Mouse (Mus musculus) embryonic facial prominence, embryonic 12.5 days (tissue): ENCODE measurements around the gene Adgrg7. TPM values are rescaled to one million over a fixed set of nuclear protein-coding genes. Genes with fewer than 3 reads are reported as not detected.

ENCODE experiments used
- ATAC-seq: fragments of 200-750 bp; cut with Nextera tagmentation; 2 replicates; pipeline ENCODE4 v1.8.0; 2017; ENCODE audit not compliant: insufficient number of reproducible peaks, insufficient read depth, low FRiP score, low TSS enrichment
- H3K27ac ChIP-seq: fragments of 300-500 bp; sonication (generic); 2 replicates; pipeline ENCODE4 v1.5.1; 2016; ENCODE audit warnings: mild to moderate bottlenecking
- H3K27me3 ChIP-seq: fragments of 300-500 bp; sonication (generic); 2 replicates; pipeline ENCODE4 v1.6.1; 2016; ENCODE audit warnings: mild to moderate bottlenecking, moderate library complexity
- H3K36me3 ChIP-seq: fragments of 300-500 bp; sonication (generic); 2 replicates; pipeline ENCODE4 v1.6.1; 2016; ENCODE audit warnings: mild to moderate bottlenecking
- H3K4me1 ChIP-seq: fragments of 300-500 bp; sonication (generic); 2 replicates; pipeline ENCODE4 v1.6.1; 2016
- H3K4me2 ChIP-seq: fragments of 300-500 bp; sonication (generic); replicated peaks from 2 replicates; pipeline ENCODE4 v1.6.1; 2016; ENCODE audit warnings: mild to moderate bottlenecking, moderate library complexity
- H3K4me3 ChIP-seq: fragments of 300-500 bp; sonication (generic); 2 replicates; pipeline ENCODE4 v1.5.1; 2016; ENCODE audit warnings: mild to moderate bottlenecking
- H3K9ac ChIP-seq: fragments of 300-500 bp; sonication (generic); 2 replicates; pipeline ENCODE4 v1.6.1; 2016; ENCODE audit warnings: mild to moderate bottlenecking, moderate library complexity
- H3K9me3 ChIP-seq: fragments of 300-500 bp; sonication (generic); 2 replicates; pipeline ENCODE4 v1.6.1; 2016; ENCODE audit warnings: mild to moderate bottlenecking, moderate library complexity
- WGBS: fragments of 180-500 bp; shearing (Covaris S2); methylation state at CpG from one replicate; pipeline ENCODE4 v1.1.7; 2016; 5-methylcytosine and 5-hydroxymethylcytosine counted together
- polyA plus RNA-seq: library from polyadenylated mRNA; unstranded; fragments of >200 nt; fragmentation: Nextera tagmentation; extraction: Ambion mirVana; gene quantifications from 2 replicates; pipeline ENCODE4 v1.2.1, GENCODE M21; 2016

The Adgrg7 gene
- polyA plus RNA-seq, 1 experiment from 2014 or later: not detected

- no peak for ATAC-seq
- no peak overlapping the region for H3K9ac ChIP-seq
- H3K36me3 ChIP-seq: peaks cover 27% of the 10 kb centered on the region
- 86% methylated on average over 3 of the region's 3 CpGs for WGBS
- H3K27me3 ChIP-seq: no peaks in the 10 kb centered on the region
- H3K4me2 ChIP-seq: no peak overlapping the region
- no peak overlapping the region for H3K27ac ChIP-seq
- no peak overlapping the region for H3K4me3 ChIP-seq
- no peaks in the 10 kb centered on the region for H3K4me1 ChIP-seq
- H3K9me3 ChIP-seq: no peaks in the 10 kb centered on the region
Observed at GRCm38 (mm10) chr16:56700898-56701297, 94.8 kb downstream of the Adgrg7 start.

GRCm38 (mm10) chr16:56696448-56696847 lies 99.2 kb downstream of the Adgrg7 start:
- Histone ChIP-seq H3K4me3 (no peak overlapping the region), H3K4me2 (no peak overlapping the region), H3K9ac (no peak overlapping the region), H3K27ac (no peak overlapping the region), H3K4me1 (no peaks in the 10 kb centered on the region), H3K27me3 (no peaks in the 10 kb centered on the region), H3K9me3 (no peaks in the 10 kb centered on the region), H3K36me3 (peaks cover 31% of the 10 kb centered on the region)
- 84% methylated on average over 2 of the region's 2 CpGs for WGBS
- no peak for ATAC-seq

GRCm38 (mm10) chr16:56690715-56691114 lies 104.9 kb downstream of the Adgrg7 start:
- H3K9ac ChIP-seq: no peak overlapping the region
- no peak for ATAC-seq
- H3K27ac ChIP-seq: no peak overlapping the region
- peaks cover 33% of the 10 kb centered on the region for H3K36me3 ChIP-seq
- H3K27me3 ChIP-seq: no peaks in the 10 kb centered on the region
- H3K4me3 ChIP-seq: no peak overlapping the region
- 91% methylated on average over 7 of the region's 7 CpGs for WGBS
- H3K9me3 ChIP-seq: no peaks in the 10 kb centered on the region
- no peaks in the 10 kb centered on the region for H3K4me1 ChIP-seq
- no peak overlapping the region for H3K4me2 ChIP-seq

GRCm38 (mm10) chr16:56686747-56687146 lies 108.9 kb downstream of the Adgrg7 start:
- no peaks in the 10 kb centered on the region for H3K9me3 ChIP-seq
- H3K4me3 ChIP-seq: no peak overlapping the region
- 94% methylated on average over 5 of the region's 5 CpGs for WGBS
- H3K27ac ChIP-seq: no peak overlapping the region
- ATAC-seq: no peak
- no peak overlapping the region for H3K9ac ChIP-seq
- H3K27me3 ChIP-seq: no peaks in the 10 kb centered on the region
- no peaks in the 10 kb centered on the region for H3K4me1 ChIP-seq
- peaks cover 26% of the 10 kb centered on the region for H3K36me3 ChIP-seq
- H3K4me2 ChIP-seq: no peak overlapping the region

GRCm38 (mm10) chr16:56681010-56681645 lies 114.5 kb downstream of the Adgrg7 start:
- Histone ChIP-seq H3K27me3 (no peaks in the 10 kb centered on the region), H3K36me3 (peaks cover 10% of the 10 kb centered on the region), H3K9me3 (no peaks in the 10 kb centered on the region), H3K4me2 (no peak overlapping the region), H3K4me1 (no peaks in the 10 kb centered on the region), H3K4me3 (no peak overlapping the region), H3K27ac (no peak overlapping the region), H3K9ac (no peak overlapping the region)
- ATAC-seq: no peak
- 83% methylated on average over 8 of the region's 8 CpGs for WGBS

GRCm38 (mm10) chr16:56677146-56677545 lies 118.5 kb downstream of the Adgrg7 start:
- H3K4me1 ChIP-seq: no peaks in the 10 kb centered on the region
- no peak overlapping the region for H3K9ac ChIP-seq
- 76% methylated on average over 4 of the region's 4 CpGs for WGBS
- H3K9me3 ChIP-seq: no peaks in the 10 kb centered on the region
- H3K27me3 ChIP-seq: no peaks in the 10 kb centered on the region
- no peak overlapping the region for H3K4me3 ChIP-seq
- no peak overlapping the region for H3K27ac ChIP-seq
- H3K36me3 ChIP-seq: no peaks in the 10 kb centered on the region
- H3K4me2 ChIP-seq: no peak overlapping the region
- no peak for ATAC-seq

Other genes starting within 250 kb of the Adgrg7 start
- 130 and 136 TPM in 2 replicates for gene Tfg, start 78.4 kb downstream of the Adgrg7 start, polyA plus RNA-seq
- 23.3 and 26.4 TPM in 2 replicates for gene Tmem45a, start 90.3 kb upstream of the Adgrg7 start, polyA plus RNA-seq
- not detected in 2 replicates for gene Lnp1, start 132.2 kb upstream of the Adgrg7 start, polyA plus RNA-seq